Comparison of ENCODE assay signal across 9 mouse cellular contexts in genomic region chr9:63789386-63789785, GRCm38 (mm10). TPM values are rescaled to one million over a fixed set of nuclear protein-coding genes. Genes with fewer than 3 reads are reported as not detected.
A peak's percentile ranks its signal among the peaks of the same experiment; 100 is the strongest.
DNase-seq lines count a peak whose midpoint lies in the region; ATAC-seq and TF ChIP-seq lines count a peak whose summit lies in the region.
"Had no signal": no experiment of that assay in that cellular context is flagged by ENCODE, and none has a peak within 500 bp of the region (broad histone marks: within the 10 kb centered on the region; RNA-seq: fewer than 3 reads in every experiment).

No protein-coding gene starts in this region.

- H3K4me1 ChIP-seq in limb, embryonic 14.5 days (ENCODE audit: control insufficient read depth, insufficient read depth, low read length): peaks cover 38% of the 10 kb centered on the region

- H3K4me2 ChIP-seq in limb, embryonic 14.5 days (replicated peaks; ENCODE audit: low read depth, low read length, severe bottlenecking): no peak overlapping the region
- H3K4me2 ChIP-seq: hindbrain, embryonic 12.5 days had no signal

- H3K4me3 ChIP-seq in limb, embryonic 14.5 days (replicated peaks; ENCODE audit: low read length): no peak overlapping the region
- H3K4me3 ChIP-seq: hindbrain, embryonic 12.5 days had no signal

- peak; percentile 34 for DNase-seq in left cerebral cortex, postnatal 4 days
- no peak for DNase-seq in left cerebral cortex, adult 18-20 months (ENCODE audit: low spot score in 2 of 2)
- DNase-seq in gastrocnemius, postnatal 14 days: peak; percentile 46
- peak; percentile 60 to 61 for DNase-seq in heart, postnatal 36 days
- DNase-seq in limb, embryonic 14.5 days (ENCODE audit: low spot score): peak; percentile 62
- DNase-seq in frontal cortex, adult 2 months (ENCODE audit: extremely low spot score in 1 of 2, low spot score in 1 of 2): no peak
- no peak for DNase-seq in left cerebral cortex, postnatal 10 days (ENCODE audit: extremely low spot score in 1 of 2, low spot score in 2 of 2)

- no peak overlapping the region for H3K27ac ChIP-seq in limb, embryonic 14.5 days (replicated peaks; ENCODE audit: low read depth, low read length)
- H3K27ac ChIP-seq: hindbrain, embryonic 12.5 days; macrophage had no signal

- intact Hi-C loops in left cerebral cortex, postnatal 4 days (cut with DNase I): no loop called here
- intact Hi-C loops in gastrocnemius, postnatal 14 days (cut with DNase I; ENCODE audit: low total_unique reads): no loop called here
- intact Hi-C loops in heart, postnatal 36 days (cut with DNase I): loop anchor here (1.0 kb wide), 1 partner anchor 31 kb away; no protein-coding TSS in a partner anchor
- intact Hi-C loops in left cerebral cortex, postnatal 10 days (cut with DNase I): no loop called here

- H3K27me3 ChIP-seq in limb, embryonic 14.5 days (ENCODE audit: control insufficient read depth, insufficient read depth, low read length): no peaks in the 10 kb centered on the region

- no peak for TF ChIP-seq POLR2A in limb, embryonic 14.5 days (IDR thresholded peaks at IDR 0.05; ENCODE audit: borderline replicate concordance, extremely low read depth, insufficient read depth, insufficient read length)

- 16% methylated on average over 7 of the region's 7 CpGs for WGBS in limb, embryonic 14.5 days

- no peaks in the 10 kb centered on the region for H3K9me3 ChIP-seq in limb, embryonic 14.5 days (ENCODE audit: control insufficient read depth, low read length)
- H3K9me3 ChIP-seq: hindbrain, embryonic 12.5 days had no signal

- ATAC-seq in limb, embryonic 14.5 days (ENCODE audit: low FRiP score, low read depth): peak; percentile 32; the same call in 1 of the 2 replicates

- H3K9ac ChIP-seq in limb, embryonic 14.5 days (ENCODE audit: low read depth, low read length, severe bottlenecking): no peak overlapping the region
- H3K9ac ChIP-seq: hindbrain, embryonic 12.5 days had no signal

- H3K36me3 ChIP-seq in limb, embryonic 14.5 days (ENCODE audit: control insufficient read depth, insufficient read depth, low read length): no peaks in the 10 kb centered on the region
- H3K36me3 ChIP-seq: hindbrain, embryonic 12.5 days had no signal

RNA-seq across cellular contexts. Expression of gene Smad3, which starts 31.6 kb away (rescaled TPM):
- total RNA-seq in left cerebral cortex, postnatal 4 days (2021): 10 to 100 TPM; 16.0 to 20.4 TPM
- total RNA-seq in left cerebral cortex, adult 18-20 months (2021): 10 to 100 TPM; 58.2 to 70.2 TPM
- 10 to 100 TPM; 39.3 to 40.2 TPM for total RNA-seq in gastrocnemius, postnatal 14 days (2021)
- 10 to 100 TPM; 12.5 to 13.2 TPM for total RNA-seq in heart, postnatal 36 days (2021)
- polyA plus RNA-seq in limb, embryonic 14.5 days (2012; rRNA removed): 50.9 and 72.1 TPM in 2 replicates
- 25.1 and 28.0 TPM in 2 replicates for polyA plus RNA-seq in limb, embryonic 14.5 days (2014; fragmentation: Nextera tagmentation; extraction: Ambion mirVana)
- 29.5 and 33.5 TPM in 2 replicates for polyA plus RNA-seq in frontal cortex, adult 2 months (2012; rRNA removed)
- 10 to 100 TPM; 15.4 to 15.6 TPM for total RNA-seq in left cerebral cortex, postnatal 10 days (2021)

Comparison
In these comparisons a context has a peak if more than half of its experiments do, and no peak if none do; other contexts are left out.
1. DNase-seq: peak in left cerebral cortex, postnatal 4 days (single experiment), gastrocnemius, postnatal 14 days (single experiment), heart, postnatal 36 days (2 of 2) and limb, embryonic 14.5 days (single experiment); none in left cerebral cortex, adult 18-20 months (0 of 2), frontal cortex, adult 2 months (0 of 2) and left cerebral cortex, postnatal 10 days (0 of 2).